Mouse (Mus musculus): ENCODE data around the gene Cul4b.

DNA sequence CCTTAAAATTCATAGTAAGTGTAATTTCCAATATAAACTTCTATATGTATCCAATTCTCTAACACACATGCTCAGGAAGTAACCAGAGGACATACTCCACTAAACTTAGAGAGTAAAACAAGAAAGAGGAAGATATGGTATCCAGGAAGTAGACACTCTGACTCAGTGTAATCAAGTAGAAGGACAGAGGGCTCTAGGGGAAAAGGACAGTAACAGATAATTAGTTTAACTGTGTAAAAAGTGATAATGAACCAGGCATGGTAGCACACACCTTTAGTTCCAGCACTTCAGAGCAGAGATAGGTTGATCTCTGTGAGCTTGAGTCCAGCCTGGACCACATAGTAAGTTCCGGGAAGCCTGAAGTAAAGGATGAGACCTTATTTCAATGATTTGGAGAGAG lies 5.1 kb upstream of the Cul4b start:
- no peak for TF ChIP-seq CTCF (IDR thresholded peaks at IDR 0.05; ENCODE audit: borderline replicate concordance, insufficient read depth, low read depth, low read length)
- no peak for TF ChIP-seq POLR2A (IDR thresholded peaks at IDR 0.05; ENCODE audit: borderline replicate concordance, insufficient read depth, low read length)

Data from cerebellum, adult 2 months (tissue).